Mouse (Mus musculus): ENCODE data around the gene Dnaja1.

DNA sequence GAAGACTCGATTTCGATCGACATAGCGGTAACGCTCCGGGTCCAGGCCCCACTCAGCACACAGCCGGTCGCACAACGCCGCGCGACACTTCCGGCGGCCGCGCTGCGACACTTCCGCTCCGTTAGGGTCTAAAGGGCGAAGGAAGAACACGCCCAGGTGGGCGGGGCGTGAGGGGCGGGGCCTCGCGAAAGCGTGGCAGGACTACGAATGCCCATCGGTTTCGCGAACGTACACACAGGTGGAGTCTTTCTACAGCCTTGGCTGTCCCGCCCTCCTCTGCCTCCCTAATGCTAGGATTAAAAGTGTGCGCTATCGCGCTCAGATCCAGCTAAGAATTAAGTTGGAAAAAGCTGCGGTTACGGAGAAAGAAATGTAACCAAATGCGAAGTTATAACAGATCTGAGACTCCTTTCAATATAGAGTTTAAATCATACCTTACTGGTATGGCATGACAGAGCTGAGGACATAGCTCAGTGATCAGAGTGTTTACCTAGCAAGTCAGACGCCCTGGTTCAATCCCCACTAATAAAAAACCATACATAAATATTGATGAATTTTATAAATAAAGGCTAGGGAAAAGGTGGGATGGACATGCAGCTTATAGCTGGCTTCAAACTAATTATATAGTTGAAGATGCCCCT, 36.0 kb downstream of the Dnaja1 start, which contains the start of gene Smu1:
- TF ChIP-seq CTCF (conservative IDR thresholded peaks at IDR 0.05; ENCODE audit: low read length): no peak
- TF ChIP-seq NANOG (IDR thresholded peaks at IDR 0.05; ENCODE audit: borderline replicate concordance, low read length): no peak
- TF ChIP-seq POU5F1 (IDR thresholded peaks at IDR 0.05; ENCODE audit: borderline replicate concordance, low read length): no peak

All from E14TG2a.4 (cell line).